Mouse (Mus musculus) MEL (cell line): ENCODE data around the gene Rtn2. TPM values are rescaled to one million over a fixed set of nuclear protein-coding genes. Genes with fewer than 3 reads are reported as not detected.

ENCODE experiments used
- DNase-seq: peaks from one replicate; pipeline ENCODE4 v3.0.0; 2011; ENCODE audit warnings: low read depth, low spot score
- H3K27ac ChIP-seq: 2 replicates; pipeline ENCODE4 v1.5.1; 2012; ENCODE audit warnings: low read depth, mild to moderate bottlenecking, control low read depth, low read length, moderate library complexity; ENCODE audit not compliant: control insufficient read depth
- H3K27me3 ChIP-seq, 2 experiments: fragments of 150-350 bp in 1 of 2; sonication (generic) in 1 of 2; 2 replicates each; pipeline ENCODE4 v1.6.1; 2012; ENCODE audit warnings: low read length in 2 of 2, mild to moderate bottlenecking in 2 of 2, improper control_type of control experiment in 1 of 2, moderate library complexity in 1 of 2; ENCODE audit not compliant: insufficient read depth in 2 of 2, control insufficient read depth in 1 of 2
- H3K36me3 ChIP-seq, 2 experiments: 2 replicates each; pipeline ENCODE4 v1.6.1; 2012 to 2014; ENCODE audit warnings: low read length in 2 of 2, improper control_type of control experiment in 1 of 2, inconsistent platforms in 1 of 2, mild to moderate bottlenecking in 1 of 2; ENCODE audit not compliant: insufficient read depth in 2 of 2, control insufficient read depth in 1 of 2
- H3K4me1 ChIP-seq, 2 experiments: fragments of 150-350 bp in 1 of 2; sonication (generic) in 1 of 2; 2 replicates each; pipeline ENCODE4 v1.6.1; 2012; ENCODE audit warnings: low read length in 2 of 2, improper control_type of control experiment in 1 of 2, mild to moderate bottlenecking in 1 of 2; ENCODE audit not compliant: insufficient read depth in 2 of 2, control insufficient read depth in 1 of 2
- H3K4me3 ChIP-seq, 2 experiments: fragments of 150-350 bp in 1 of 2; sonication (generic) in 1 of 2; 2 replicates each; pipeline ENCODE4 v1.5.1; 2012; ENCODE audit warnings: low read depth in 2 of 2, low read length in 2 of 2, mild to moderate bottlenecking in 2 of 2, moderate library complexity in 2 of 2, control low read depth in 1 of 2, improper control_type of control experiment in 1 of 2; ENCODE audit not compliant: control insufficient read depth in 1 of 2, insufficient read depth in 1 of 2
- H3K79me2 ChIP-seq: 2 replicates; pipeline ENCODE4 v1.6.1; 2012; ENCODE audit warnings: mild to moderate bottlenecking, low read length, moderate library complexity; ENCODE audit not compliant: control insufficient read depth, poor library complexity, insufficient read depth
- H3K9ac ChIP-seq: 2 replicates; pipeline ENCODE4 v1.6.1; 2012; ENCODE audit warnings: low read depth, mild to moderate bottlenecking, control low read depth, low read length, moderate library complexity; ENCODE audit not compliant: control insufficient read depth, poor library complexity, severe bottlenecking
- H3K9me3 ChIP-seq: fragments of 150-350 bp; sonication (generic); replicated peaks from 2 replicates; pipeline ENCODE4 v1.6.1; 2012; ENCODE audit warnings: mild to moderate bottlenecking, low read length, improper control_type of control experiment, moderate library complexity; ENCODE audit not compliant: insufficient read depth
- CHD1 ChIP-seq: IDR thresholded peaks from 2 replicates; pipeline ENCODE4 v1.6.1; 2012; ENCODE audit warnings: low read depth, mild to moderate bottlenecking, inconsistent platforms, low read length, improper control_type of control experiment
- CTCF ChIP-seq, 3 experiments: IDR thresholded peaks in 2 of 3; conservative IDR thresholded peaks in 1 of 3; 2 replicates each; pipeline ENCODE4 v1.5.1; 2011 to 2012; ENCODE audit warnings: low read length in 3 of 3, low read depth in 2 of 3, mild to moderate bottlenecking in 2 of 3, improper control_type of control experiment in 1 of 3, inconsistent platforms in 1 of 3, mixed read lengths in 1 of 3, moderate library complexity in 1 of 3; ENCODE audit not compliant: control insufficient read depth in 1 of 3, insufficient read depth in 1 of 3, poor library complexity in 1 of 3, severe bottlenecking in 1 of 3
- MAFK ChIP-seq: IDR thresholded peaks from 2 replicates; pipeline ENCODE4 v1.6.1; 2011; ENCODE audit warnings: low read depth, mild to moderate bottlenecking, low read length, improper control_type of control experiment, borderline replicate concordance
- MAX ChIP-seq: IDR thresholded peaks from 2 replicates; pipeline ENCODE4 v1.6.1; 2011; ENCODE audit warnings: low read length, improper control_type of control experiment
- MAZ ChIP-seq: IDR thresholded peaks from 2 replicates; pipeline ENCODE4 v1.6.1; 2012; ENCODE audit warnings: low read depth, mild to moderate bottlenecking, inconsistent platforms, low read length, improper control_type of control experiment
- MXI1 ChIP-seq: IDR thresholded peaks from 2 replicates; pipeline ENCODE4 v1.6.1; 2011; ENCODE audit warnings: mild to moderate bottlenecking, low read depth, low read length, improper control_type of control experiment
- MYC ChIP-seq: IDR thresholded peaks from 2 replicates; pipeline ENCODE4 v1.6.1; 2011; ENCODE audit warnings: low read depth, mild to moderate bottlenecking, low read length, improper control_type of control experiment, moderate library complexity
- POLR2AphosphoS5 ChIP-seq: IDR thresholded peaks from 2 replicates; pipeline ENCODE4 v1.6.1; 2012; ENCODE audit warnings: low read depth, borderline replicate concordance, mild to moderate bottlenecking, inconsistent platforms, low read length, moderate library complexity, mixed read lengths
- RAD21 ChIP-seq: IDR thresholded peaks from 2 replicates; pipeline ENCODE4 v1.6.1; 2011; ENCODE audit warnings: mild to moderate bottlenecking, low read depth, low read length, improper control_type of control experiment
- SIN3A ChIP-seq: IDR thresholded peaks from 2 replicates; pipeline ENCODE4 v1.6.1; 2012; ENCODE audit warnings: low read length, improper control_type of control experiment, inconsistent platforms
- SMC3 ChIP-seq: IDR thresholded peaks from 2 replicates; pipeline ENCODE4 v1.6.1; 2011; ENCODE audit warnings: low read depth, low read length, improper control_type of control experiment
- TBP ChIP-seq: IDR thresholded peaks from 2 replicates; pipeline ENCODE4 v1.8.0; 2011; ENCODE audit warnings: low read depth, low read length, improper control_type of control experiment
- USF1 ChIP-seq: IDR thresholded peaks from 2 replicates; pipeline ENCODE4 v1.6.1; 2014; ENCODE audit warnings: low read depth, mild to moderate bottlenecking, inconsistent platforms, low read length, improper control_type of control experiment, moderate library complexity
- USF2 ChIP-seq, 2 experiments: IDR thresholded peaks; 2 replicates each; pipeline ENCODE4 v1.6.1; 2011 to 2012; ENCODE audit warnings: improper control_type of control experiment in 2 of 2, low read length in 2 of 2, borderline replicate concordance in 1 of 2, inconsistent platforms in 1 of 2, low read depth in 1 of 2, mild to moderate bottlenecking in 1 of 2; ENCODE audit not compliant: insufficient read depth in 1 of 2
- ZC3H11A ChIP-seq: IDR thresholded peaks from 2 replicates; pipeline ENCODE4 v1.6.1; 2012; ENCODE audit warnings: low read depth, mild to moderate bottlenecking, inconsistent platforms, low read length, improper control_type of control experiment
- ZNF384 ChIP-seq: IDR thresholded peaks from 2 replicates; pipeline ENCODE4 v1.6.1; 2012; ENCODE audit warnings: low read depth, mild to moderate bottlenecking, inconsistent platforms, low read length, improper control_type of control experiment
- polyA plus RNA-seq, 2 experiments: library from polyadenylated mRNA; stranded (reverse) in 1 of 2; unstranded in 1 of 2; fragments of >175 nt in 1 of 2; fragments of >200 nt in 1 of 2; gene quantifications; 2 replicates each; pipeline versions ENCODE4 v1.2.1 to v1.2.4; 2012; ENCODE audit warnings: low replicate concordance in 2 of 2, low read depth in 1 of 2; ENCODE audit not compliant: insufficient read length in 2 of 2, insufficient read depth in 1 of 2, missing spikeins in 1 of 2
- total RNA-seq: library from RNA; depleted of rRNA; stranded (reverse); fragments of 300-350 nt; gene quantifications from 2 replicates; pipeline ENCODE4 v1.2.3, GENCODE M21; 2012

The Rtn2 gene
- total and polyA plus RNA-seq, 3 experiments: 0.27 to 1.4 TPM; not detected in 1

DNA sequence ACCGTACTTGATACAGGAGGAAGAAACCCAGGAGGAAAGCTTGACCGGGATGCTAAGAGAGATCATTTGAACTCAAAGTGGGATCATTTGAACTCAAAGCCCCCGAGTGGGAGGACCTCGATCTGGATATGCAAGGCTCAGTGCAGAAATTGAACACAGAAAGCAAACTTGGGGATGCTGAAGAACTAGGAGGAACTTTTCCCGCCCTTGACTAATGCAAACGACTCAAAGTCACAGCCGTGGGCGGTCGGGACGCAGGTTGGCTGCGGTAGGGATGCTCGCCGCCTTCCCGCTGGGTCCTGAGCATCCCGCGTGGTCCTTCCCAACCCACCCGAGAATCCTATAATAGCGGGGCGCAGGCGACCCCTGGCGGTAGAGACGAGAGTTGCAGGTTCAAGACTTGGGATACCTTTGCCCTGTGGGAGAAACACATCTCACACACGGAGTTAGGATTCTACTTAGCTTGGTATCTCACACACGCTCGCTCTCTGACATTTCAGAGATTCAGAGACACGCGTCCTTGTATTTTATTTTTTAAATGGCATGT lies 60.1 kb downstream of the Rtn2 start (continued):
- TF ChIP-seq TBP: no peak
- no peak; the same call in 1 of the 2 replicates for TF ChIP-seq MAZ
- no peak for TF ChIP-seq ZNF384
- no peak for TF ChIP-seq MYC
- peak; percentile 90 for TF ChIP-seq ZC3H11A
- no peak for TF ChIP-seq POLR2AphosphoS5
- TF ChIP-seq MAFK: no peak
- no peak for TF ChIP-seq CHD1
- TF ChIP-seq SMC3: peak; percentile 96
- no peak for TF ChIP-seq USF1
- peak; percentile 62; the same call in 1 of the 2 replicates for TF ChIP-seq SIN3A

DNA sequence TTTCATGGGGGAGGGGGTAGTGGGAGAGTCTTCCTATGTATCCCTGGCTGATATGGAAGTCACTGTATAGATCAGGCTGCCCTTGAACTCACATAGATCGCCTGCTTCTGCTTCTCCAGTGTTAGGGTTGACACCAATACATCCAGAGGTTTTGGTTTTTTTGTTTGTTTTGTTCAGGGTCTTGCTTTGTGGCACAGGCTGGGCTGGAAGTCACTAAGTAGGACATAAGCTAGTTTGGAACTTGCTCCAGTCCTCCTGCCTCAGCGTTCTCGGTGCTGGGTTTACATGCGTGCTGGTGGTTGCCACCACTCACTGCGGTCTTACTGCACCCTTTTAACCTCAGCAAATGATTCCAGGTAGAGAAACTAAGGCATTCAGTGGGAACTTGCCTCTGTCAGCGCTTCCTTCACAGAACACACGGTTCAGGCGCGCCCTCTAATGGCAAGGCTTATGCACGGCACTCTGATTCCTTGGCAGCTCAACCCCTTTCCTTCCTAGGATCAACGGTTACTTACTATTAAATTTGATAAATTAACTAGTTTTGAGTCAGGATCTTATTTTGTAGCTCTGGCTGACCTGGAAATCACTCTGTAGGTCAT lies 60.9 kb downstream of the Rtn2 start:
- H3K4me3 ChIP-seq: peak overlapping the region; percentile 1 to 30; a peak in 2 of 4 replicates
- peaks cover 0 to 5% of the 10 kb centered on the region in 2 experiments; a peak in 2 of 4 replicates for H3K36me3 ChIP-seq
- no peaks in the 10 kb centered on the region for H3K9me3 ChIP-seq
- TF ChIP-seq ZC3H11A: peak; percentile 81
- TF ChIP-seq CTCF (IDR thresholded peaks at IDR 0.05 in 2 of 3, conservative IDR thresholded peaks at IDR 0.05 in 1 of 3; ENCODE audit: control insufficient read depth in 1 of 3, insufficient read depth in 1 of 3, low read depth in 2 of 3, low read length in 3 of 3, poor library complexity in 1 of 3, severe bottlenecking in 1 of 3): peak; percentile 90 to 98 (median 97)
- TF ChIP-seq RAD21: peak; percentile 93
- TF ChIP-seq MXI1: peak; percentile 31; the same call in 1 of the 2 replicates
- TF ChIP-seq SMC3: peak; percentile 84
- TF ChIP-seq MAX: peak; percentile 7; the same call in 1 of the 2 replicates
- TF ChIP-seq SIN3A: peak; percentile 73; the same call in 1 of the 2 replicates
- no peak for TF ChIP-seq CHD1
- TF ChIP-seq USF2 (IDR thresholded peaks at IDR 0.05; ENCODE audit: borderline replicate concordance in 1 of 2, insufficient read depth in 1 of 2, low read depth in 1 of 2, low read length in 2 of 2): no peak
- peak overlapping the region; percentile 47 for H3K9ac ChIP-seq
- peaks cover 0 to 6% of the 10 kb centered on the region in 2 experiments; a peak in 2 of 4 replicates for H3K27me3 ChIP-seq
- H3K27ac ChIP-seq: no peak overlapping the region
- peaks cover 2 to 18% of the 10 kb centered on the region in 2 experiments; a peak in 3 of 4 replicates for H3K4me1 ChIP-seq
- H3K79me2 ChIP-seq: no peaks in the 10 kb centered on the region
- peak; percentile 92 for DNase-seq
